ENCODE assay signal across 7 mouse cellular contexts in the genomic region with DNA sequence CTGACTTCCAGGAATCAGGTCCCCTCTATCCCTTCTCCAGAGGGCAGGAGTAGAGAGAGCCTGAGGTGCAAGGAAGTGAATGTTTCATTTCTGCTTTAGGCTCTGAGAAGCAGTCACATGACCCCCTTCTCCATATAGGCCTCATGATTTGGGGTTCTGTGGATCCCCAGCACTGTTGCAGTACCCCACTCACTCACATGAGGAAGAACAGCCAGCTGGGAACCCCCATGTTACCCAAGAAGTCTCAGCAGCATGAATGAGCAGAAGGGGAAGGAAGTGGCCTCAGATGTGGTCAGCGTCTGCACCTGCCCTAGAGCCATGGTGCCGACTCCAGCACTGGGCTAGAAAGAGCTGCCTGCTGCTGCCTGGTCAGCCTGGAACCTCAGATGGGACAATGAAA. TPM values are rescaled to one million over a fixed set of nuclear protein-coding genes. Genes with fewer than 3 reads are reported as not detected.
A peak's percentile ranks its signal among the peaks of the same experiment; 100 is the strongest.
DNase-seq lines count a peak whose midpoint lies in the region; ATAC-seq lines count a peak whose summit lies in the region.

No protein-coding gene starts in this region.

- H3K9me3 ChIP-seq in hindbrain, embryonic 16.5 days (ENCODE audit: control insufficient read depth, low read length), result no peaks in the 10 kb centered on the region

- H3K36me3 ChIP-seq in hindbrain, embryonic 16.5 days (ENCODE audit: control insufficient read depth, insufficient read depth, low read length), result peaks cover 29% of the 10 kb centered on the region

- 73% methylated on average over 2 of the region's 2 CpGs for WGBS in hindbrain, embryonic 16.5 days

- peaks cover 60% of the 10 kb centered on the region for H3K4me1 ChIP-seq in hindbrain, embryonic 16.5 days (ENCODE audit: control insufficient read depth, insufficient read depth, low read depth, low read length)

- peak overlapping the region; percentile 16; the same call in 1 of the 2 replicates for H3K9ac ChIP-seq in hindbrain, embryonic 16.5 days (ENCODE audit: low read depth, low read length)

- DNase-seq in CD8-positive naive resting alpha-beta T cell, adult 2 months (ENCODE audit: low read depth in 2 of 2, low spot score in 2 of 2), result peak; percentile 50 to 58
- peak; percentile 39 for DNase-seq in c-Kit-positive CD71-negative TER-119-negative erythroid progenitor cells, embryonic 14.5 days (ENCODE audit: low read depth)
- DNase-seq in thymus, postnatal 14 days, result peak; percentile 55
- DNase-seq in urinary bladder, postnatal 10 days (ENCODE audit: low spot score), result no peak

- ATAC-seq in hindbrain, embryonic 16.5 days, result no peak
- peak; percentile 98 for ATAC-seq in megakaryocyte progenitor cell, adult 5-6 weeks (replicated peaks; ENCODE audit: poor library complexity)
- ATAC-seq in megakaryocyte-erythroid progenitor cell, adult 5-6 weeks (replicated peaks; ENCODE audit: low FRiP score, low TSS enrichment, poor library complexity, severe bottlenecking), result no peak

- H3K27ac ChIP-seq in hindbrain, embryonic 16.5 days (ENCODE audit: low read depth, low read length), result peak overlapping the region; percentile 86

- no peak overlapping the region for H3K4me2 ChIP-seq in hindbrain, embryonic 16.5 days (ENCODE audit: low read length)

- H3K4me3 ChIP-seq in hindbrain, embryonic 16.5 days (ENCODE audit: low read length), result no peak overlapping the region

- no peaks in the 10 kb centered on the region for H3K27me3 ChIP-seq in hindbrain, embryonic 16.5 days (replicated peaks; ENCODE audit: control insufficient read depth, insufficient read depth, low read length)

RNA-seq across cellular contexts. Expression of a gene that starts 23.3 kb away (rescaled TPM):
- polyA plus RNA-seq in hindbrain, embryonic 16.5 days (2015; fragmentation: Nextera tagmentation; extraction: Ambion mirVana), result not detected in 2 replicates
- not detected in 2 replicates for total RNA-seq in megakaryocyte progenitor cell, adult 5-6 weeks (2015)
- total RNA-seq in megakaryocyte progenitor cell, adult 5-6 weeks (2017), result not detected in 2 replicates
- not detected in 2 replicates for total RNA-seq in megakaryocyte-erythroid progenitor cell, adult 5-6 weeks (2014; fragmentation: Nextera tagmentation)
- total RNA-seq in megakaryocyte-erythroid progenitor cell, adult 5-6 weeks (2017), result not detected in 2 replicates

RNA-seq across cellular contexts. Expression of a gene that starts 27.0 kb away (rescaled TPM):
- 75.0 and 84.9 TPM in 2 replicates for polyA plus RNA-seq in hindbrain, embryonic 16.5 days (2015; fragmentation: Nextera tagmentation; extraction: Ambion mirVana)
- total RNA-seq in megakaryocyte progenitor cell, adult 5-6 weeks (2015), result 3.4 and 7.4 TPM in 2 replicates
- total RNA-seq in megakaryocyte progenitor cell, adult 5-6 weeks (2017), result 3.2 and 3.3 TPM in 2 replicates
- total RNA-seq in megakaryocyte-erythroid progenitor cell, adult 5-6 weeks (2014; fragmentation: Nextera tagmentation), result 1.7 and 5.5 TPM in 2 replicates
- total RNA-seq in megakaryocyte-erythroid progenitor cell, adult 5-6 weeks (2017), result 0.56 and 0.88 TPM in 2 replicates

RNA-seq across cellular contexts. Expression of a gene that starts 34.1 kb away (rescaled TPM):
- 2.5 and 2.6 TPM in 2 replicates for polyA plus RNA-seq in hindbrain, embryonic 16.5 days (2015; fragmentation: Nextera tagmentation; extraction: Ambion mirVana)
- total RNA-seq in megakaryocyte progenitor cell, adult 5-6 weeks (2015), result not detected in 2 replicates
- not detected in 2 replicates for total RNA-seq in megakaryocyte progenitor cell, adult 5-6 weeks (2017)
- not detected in 2 replicates for total RNA-seq in megakaryocyte-erythroid progenitor cell, adult 5-6 weeks (2014; fragmentation: Nextera tagmentation)
- total RNA-seq in megakaryocyte-erythroid progenitor cell, adult 5-6 weeks (2017), result not detected in 2 replicates

RNA-seq across cellular contexts. Expression of a gene that starts 43.3 kb away (rescaled TPM):
- 1.7 and 2.0 TPM in 2 replicates for polyA plus RNA-seq in hindbrain, embryonic 16.5 days (2015; fragmentation: Nextera tagmentation; extraction: Ambion mirVana)
- total RNA-seq in megakaryocyte progenitor cell, adult 5-6 weeks (2015), result not detected in 2 replicates
- total RNA-seq in megakaryocyte progenitor cell, adult 5-6 weeks (2017), result not detected in 2 replicates
- total RNA-seq in megakaryocyte-erythroid progenitor cell, adult 5-6 weeks (2014; fragmentation: Nextera tagmentation), result not detected in 2 replicates
- total RNA-seq in megakaryocyte-erythroid progenitor cell, adult 5-6 weeks (2017), result not detected in 2 replicates

RNA-seq across cellular contexts. Expression of a gene that starts 43.6 kb away (rescaled TPM):
- polyA plus RNA-seq in hindbrain, embryonic 16.5 days (2015; fragmentation: Nextera tagmentation; extraction: Ambion mirVana), result 39.5 and 44.1 TPM in 2 replicates
- total RNA-seq in megakaryocyte progenitor cell, adult 5-6 weeks (2015), result 16.2 and 19.1 TPM in 2 replicates
- total RNA-seq in megakaryocyte progenitor cell, adult 5-6 weeks (2017), result 11.0 and 13.0 TPM in 2 replicates
- total RNA-seq in megakaryocyte-erythroid progenitor cell, adult 5-6 weeks (2014; fragmentation: Nextera tagmentation), result 33.9 and 43.0 TPM in 2 replicates
- total RNA-seq in megakaryocyte-erythroid progenitor cell, adult 5-6 weeks (2017), result 18.8 and 25.7 TPM in 2 replicates
